Mouse (Mus musculus): ENCODE data around the gene Fscn1.

Fscn1 gene

DNA sequence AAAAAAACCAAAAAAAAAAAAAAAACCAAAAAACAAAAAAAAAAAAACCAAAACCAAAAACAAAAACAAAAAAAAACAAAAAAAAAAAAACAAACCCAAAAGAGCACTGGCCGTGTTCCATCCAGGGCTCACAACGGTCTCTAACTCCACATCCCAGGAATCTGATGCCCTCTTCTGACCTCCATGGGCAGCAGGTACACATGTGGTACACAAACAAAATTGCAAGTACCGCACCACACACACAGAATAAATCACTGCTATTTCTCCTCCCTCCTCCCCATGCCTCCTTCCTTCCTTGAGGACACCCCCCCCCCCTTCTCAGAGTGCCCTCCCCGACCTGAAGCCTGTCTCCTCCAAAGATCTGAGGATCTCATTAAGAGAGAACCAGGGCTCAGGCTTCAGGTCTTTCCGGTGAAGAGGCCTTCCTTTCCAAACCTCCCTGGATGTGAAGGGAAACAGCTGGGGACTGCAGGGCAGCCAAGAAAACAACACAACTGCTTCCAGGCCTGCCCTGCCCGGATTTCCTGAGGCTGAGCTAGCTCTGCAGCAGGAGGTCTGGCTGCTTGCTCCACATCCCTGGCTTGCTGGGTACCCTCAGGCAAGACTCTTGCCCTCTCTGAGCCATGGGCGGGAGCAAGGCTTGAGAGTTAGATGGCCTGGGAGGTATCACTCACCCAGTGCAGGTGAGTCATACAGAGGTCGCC, 15.0 kb upstream of the Fscn1 start:
- H3K36me3 ChIP-seq (ENCODE audit: insufficient read depth, low read length) = no peaks in the 10 kb centered on the region
- TF ChIP-seq CTCF (conservative IDR thresholded peaks at IDR 0.05; ENCODE audit: low read length) = no peak
- TF ChIP-seq POU5F1 (IDR thresholded peaks at IDR 0.05; ENCODE audit: borderline replicate concordance, low read length) = no peak
- no peak for TF ChIP-seq NANOG (IDR thresholded peaks at IDR 0.05; ENCODE audit: borderline replicate concordance, low read length)
- H3K27me3 ChIP-seq (ENCODE audit: insufficient read depth, low read length) = no peaks in the 10 kb centered on the region
- no peaks in the 10 kb centered on the region for H3K9me3 ChIP-seq (ENCODE audit: low read length)
- H3K4me3 ChIP-seq (replicated peaks; ENCODE audit: low read length) = no peak overlapping the region
- H3K4me1 ChIP-seq (replicated peaks; ENCODE audit: low read depth, low read length) = peaks cover 46% of the 10 kb centered on the region

DNA sequence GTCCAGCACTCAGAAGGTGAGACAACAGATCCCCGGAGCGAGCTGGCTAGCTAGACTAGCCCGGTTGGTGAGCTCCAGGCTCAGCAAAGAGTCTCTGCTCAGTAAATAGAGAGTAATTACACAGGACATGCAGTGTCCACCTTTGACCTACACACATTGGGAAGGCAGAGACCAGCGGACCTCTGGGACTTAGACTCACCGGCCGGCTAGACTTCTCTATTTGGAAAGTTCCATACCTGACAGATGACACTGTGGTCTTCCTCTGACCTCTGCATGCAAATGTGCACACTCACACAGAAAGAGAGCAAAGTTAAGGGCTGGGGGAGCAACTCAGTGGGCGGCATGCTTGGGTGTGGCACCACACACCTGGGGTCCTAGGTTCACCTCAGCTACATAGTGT, 12.7 kb upstream of the Fscn1 start:
- no peak for TF ChIP-seq NANOG (IDR thresholded peaks at IDR 0.05; ENCODE audit: borderline replicate concordance, low read length)
- TF ChIP-seq CTCF (conservative IDR thresholded peaks at IDR 0.05; ENCODE audit: low read length) = no peak
- TF ChIP-seq POU5F1 (IDR thresholded peaks at IDR 0.05; ENCODE audit: borderline replicate concordance, low read length) = no peak
- no peaks in the 10 kb centered on the region for H3K36me3 ChIP-seq (ENCODE audit: insufficient read depth, low read length)
- peaks cover 57% of the 10 kb centered on the region for H3K4me1 ChIP-seq (replicated peaks; ENCODE audit: low read depth, low read length)

DNA sequence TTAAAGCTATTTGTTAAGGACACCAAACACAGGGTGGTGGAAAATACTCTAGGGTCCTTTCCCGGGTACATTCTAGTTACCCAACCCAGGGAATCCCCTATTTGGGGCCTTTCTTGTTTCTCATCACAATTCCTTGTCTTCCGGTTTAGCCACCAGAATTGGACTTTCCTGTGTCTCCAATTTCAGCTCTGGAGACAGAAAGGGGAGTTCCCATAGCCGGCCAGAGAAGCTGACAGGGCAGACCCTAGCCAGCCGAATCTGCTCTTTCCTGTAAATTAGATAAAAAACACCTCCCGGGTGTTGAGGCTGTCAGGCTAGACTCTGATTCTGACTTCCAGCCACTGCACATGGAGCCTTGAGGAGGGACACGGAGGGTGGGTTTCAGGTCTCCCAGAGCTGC, 10.6 kb upstream of the Fscn1 start:
- H3K4me3 ChIP-seq (replicated peaks; ENCODE audit: low read length) = no peak overlapping the region
- peaks cover 67% of the 10 kb centered on the region for H3K4me1 ChIP-seq (replicated peaks; ENCODE audit: low read depth, low read length)
- no peaks in the 10 kb centered on the region for H3K27me3 ChIP-seq (ENCODE audit: insufficient read depth, low read length)
- TF ChIP-seq CTCF (conservative IDR thresholded peaks at IDR 0.05; ENCODE audit: low read length) = no peak
- no peak for TF ChIP-seq POU5F1 (IDR thresholded peaks at IDR 0.05; ENCODE audit: borderline replicate concordance, low read length)
- no peak for TF ChIP-seq NANOG (IDR thresholded peaks at IDR 0.05; ENCODE audit: borderline replicate concordance, low read length)
- no peaks in the 10 kb centered on the region for H3K36me3 ChIP-seq (ENCODE audit: insufficient read depth, low read length)
- no peaks in the 10 kb centered on the region for H3K9me3 ChIP-seq (ENCODE audit: low read length)

More for the DNA sequence above, 12.7 kb upstream of the Fscn1 start:
- Histone ChIP-seq H3K9me3 (ENCODE audit: low read length) (no peaks in the 10 kb centered on the region), H3K4me3 (replicated peaks; ENCODE audit: low read length) (no peak overlapping the region), H3K27me3 (ENCODE audit: insufficient read depth, low read length) (no peaks in the 10 kb centered on the region)

DNA sequence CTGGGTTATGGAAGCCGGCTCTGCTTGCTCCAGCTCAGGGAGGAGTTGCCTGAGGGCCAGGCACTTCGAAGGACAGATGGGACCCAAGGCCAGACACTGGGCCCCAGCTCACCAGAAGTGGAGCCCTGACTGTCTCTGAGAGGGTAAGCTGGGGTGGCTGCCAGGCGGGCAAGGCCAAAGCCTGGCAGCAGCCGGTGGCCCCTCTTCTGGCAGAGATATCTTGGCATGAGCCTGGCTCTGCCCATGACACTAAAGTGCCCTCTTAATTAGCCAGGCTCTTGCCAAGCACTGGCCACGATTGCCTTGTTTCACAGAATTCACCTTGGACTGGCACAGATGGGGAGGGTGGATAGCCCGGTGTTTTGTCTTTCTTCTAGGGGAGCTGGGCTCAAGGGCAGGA, 9.7 kb upstream of the Fscn1 start:
- Histone ChIP-seq H3K9me3 (ENCODE audit: low read length) (no peaks in the 10 kb centered on the region), H3K27me3 (ENCODE audit: insufficient read depth, low read length) (no peaks in the 10 kb centered on the region), H3K4me1 (replicated peaks; ENCODE audit: low read depth, low read length) (peaks cover 69% of the 10 kb centered on the region), H3K36me3 (ENCODE audit: insufficient read depth, low read length) (no peaks in the 10 kb centered on the region), H3K4me3 (replicated peaks; ENCODE audit: low read length) (no peak overlapping the region)
- TF ChIP-seq CTCF (conservative IDR thresholded peaks at IDR 0.05; ENCODE audit: low read length) (no peak), POU5F1 (IDR thresholded peaks at IDR 0.05; ENCODE audit: borderline replicate concordance, low read length) (no peak), NANOG (IDR thresholded peaks at IDR 0.05; ENCODE audit: borderline replicate concordance, low read length) (no peak)

DNA sequence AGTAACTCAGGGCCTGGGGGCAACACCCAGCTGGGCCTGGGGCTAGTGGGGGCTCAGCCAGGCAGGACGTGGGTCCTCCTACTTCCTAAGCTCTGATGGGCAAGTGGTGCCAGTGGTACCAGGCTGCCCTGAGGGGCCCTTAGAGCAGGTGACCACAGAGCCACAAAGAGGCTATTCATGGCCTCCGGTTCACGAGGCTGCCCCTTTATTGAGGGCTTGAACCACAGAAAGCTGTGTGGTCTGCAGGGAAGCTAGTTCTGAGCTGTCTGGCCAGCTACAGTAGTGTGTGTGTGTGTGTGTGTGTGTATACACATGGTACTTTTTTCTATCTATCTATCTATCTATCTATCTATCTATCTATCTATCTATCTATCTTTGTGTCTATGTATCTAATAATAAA, 6.5 kb upstream of the Fscn1 start:
- H3K4me3 ChIP-seq (replicated peaks; ENCODE audit: low read length) = no peak overlapping the region
- no peak for TF ChIP-seq POU5F1 (IDR thresholded peaks at IDR 0.05; ENCODE audit: borderline replicate concordance, low read length)
- no peak for TF ChIP-seq NANOG (IDR thresholded peaks at IDR 0.05; ENCODE audit: borderline replicate concordance, low read length)
- TF ChIP-seq CTCF (conservative IDR thresholded peaks at IDR 0.05; ENCODE audit: low read length) = no peak
- peaks cover 81% of the 10 kb centered on the region for H3K4me1 ChIP-seq (replicated peaks; ENCODE audit: low read depth, low read length)
- 0 out of 2 replicates have a peak, but pooled peaks cover 3% of the 10 kb centered on the region for H3K27me3 ChIP-seq (ENCODE audit: insufficient read depth, low read length)
- H3K36me3 ChIP-seq (ENCODE audit: insufficient read depth, low read length) = no peaks in the 10 kb centered on the region
- H3K9me3 ChIP-seq (ENCODE audit: low read length) = no peaks in the 10 kb centered on the region

DNA sequence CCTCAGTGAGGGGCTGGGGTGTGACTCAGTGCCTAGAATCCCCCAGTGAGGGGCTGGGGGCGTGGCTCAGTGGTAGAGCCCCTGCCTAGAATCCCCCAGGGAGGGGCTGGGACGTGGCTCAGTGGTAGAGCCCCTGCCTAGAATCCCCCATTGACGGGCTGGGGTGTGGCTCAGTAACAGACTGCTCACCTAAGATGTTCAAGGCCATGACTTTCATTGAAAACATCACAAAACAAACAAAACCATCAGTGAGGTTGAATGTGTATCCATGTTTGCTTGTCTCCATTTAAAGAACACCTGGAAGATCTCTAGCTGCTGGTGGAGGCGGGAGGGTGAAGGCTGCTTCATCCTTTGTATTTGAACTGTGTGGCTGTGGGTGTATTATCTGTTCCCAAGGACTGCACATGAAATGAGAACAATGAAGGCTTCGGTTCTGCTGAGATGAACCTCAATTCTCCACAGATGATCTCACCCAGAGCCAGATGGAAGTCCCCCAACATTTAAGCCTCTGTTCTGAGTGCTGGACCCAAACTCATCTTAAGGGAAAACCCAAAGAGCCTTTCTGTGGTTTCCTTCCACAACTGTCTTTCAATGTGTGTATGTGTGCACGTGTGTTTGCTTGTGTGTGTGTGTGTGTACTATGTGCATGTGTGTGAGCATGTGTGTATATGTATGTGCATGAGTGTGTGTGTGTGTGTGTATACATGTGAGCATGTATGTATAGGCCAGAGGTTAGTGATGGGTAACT, 3.0 kb upstream of the Fscn1 start:
- H3K36me3 ChIP-seq (ENCODE audit: insufficient read depth, low read length) = no peaks in the 10 kb centered on the region
- peaks cover 74% of the 10 kb centered on the region for H3K4me1 ChIP-seq (replicated peaks; ENCODE audit: low read depth, low read length)
- H3K4me3 ChIP-seq (replicated peaks; ENCODE audit: low read length) = no peak overlapping the region
- peaks cover 12% of the 10 kb centered on the region for H3K27me3 ChIP-seq (ENCODE audit: insufficient read depth, low read length)
- no peaks in the 10 kb centered on the region for H3K9me3 ChIP-seq (ENCODE audit: low read length)
- TF ChIP-seq NANOG (IDR thresholded peaks at IDR 0.05; ENCODE audit: borderline replicate concordance, low read length) (peak; percentile 98), CTCF (conservative IDR thresholded peaks at IDR 0.05; ENCODE audit: low read length) (no peak)

DNA sequence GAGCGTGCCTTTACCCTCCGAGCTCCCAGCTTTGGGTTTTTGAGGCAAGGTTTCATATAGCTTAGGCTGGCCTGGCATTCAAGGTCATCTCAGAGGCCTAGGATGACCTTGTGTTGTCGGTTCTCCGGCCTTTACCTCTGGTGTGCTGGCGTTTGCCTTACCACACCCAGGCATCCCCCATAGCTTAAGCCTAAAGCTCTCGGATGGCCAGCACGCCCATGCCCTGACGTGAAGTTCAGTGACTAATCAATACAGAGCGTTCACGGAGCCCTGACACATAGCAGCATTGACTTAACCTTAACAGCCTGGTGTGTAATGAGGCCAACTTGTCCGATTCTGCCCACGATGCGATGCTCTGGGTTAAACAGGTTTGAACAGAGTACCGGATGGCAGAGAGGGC, 1.7 kb upstream of the Fscn1 start:
- H3K36me3 ChIP-seq (ENCODE audit: insufficient read depth, low read length) = peaks cover 6% of the 10 kb centered on the region; the same call in 1 of the 2 replicates
- H3K9me3 ChIP-seq (ENCODE audit: low read length) = no peaks in the 10 kb centered on the region
- peak overlapping the region; percentile 92 for H3K4me3 ChIP-seq (replicated peaks; ENCODE audit: low read length)
- peaks cover 75% of the 10 kb centered on the region for H3K4me1 ChIP-seq (replicated peaks; ENCODE audit: low read depth, low read length)
- no peak for TF ChIP-seq NANOG (IDR thresholded peaks at IDR 0.05; ENCODE audit: borderline replicate concordance, low read length)
- H3K27me3 ChIP-seq (ENCODE audit: insufficient read depth, low read length) = peaks cover 12% of the 10 kb centered on the region

DNA sequence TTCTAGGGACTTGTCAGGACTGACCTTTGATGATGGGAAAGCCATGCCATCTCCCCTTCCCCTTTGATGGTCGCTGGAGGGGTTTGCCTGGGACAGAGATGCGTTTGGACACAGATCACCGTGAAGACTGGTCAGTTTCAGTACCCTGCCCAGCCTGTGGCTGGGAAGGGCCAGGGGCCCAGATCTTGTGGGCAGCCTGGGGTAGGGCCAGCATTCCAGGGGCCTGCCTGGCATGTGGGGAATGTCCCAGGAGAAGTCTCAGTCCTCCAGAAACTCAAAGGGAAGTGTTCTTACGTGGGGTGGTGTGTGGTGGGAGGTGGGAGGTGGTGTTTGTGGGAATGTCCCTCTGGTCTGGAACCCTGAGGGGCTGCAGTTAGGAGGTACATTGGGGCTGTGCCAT, 987 bp upstream of the Fscn1 start:
- peaks cover 12% of the 10 kb centered on the region for H3K27me3 ChIP-seq (ENCODE audit: insufficient read depth, low read length)
- peak overlapping the region; percentile 92 for H3K4me3 ChIP-seq (replicated peaks; ENCODE audit: low read length)
- peaks cover 6% of the 10 kb centered on the region; the same call in 1 of the 2 replicates for H3K36me3 ChIP-seq (ENCODE audit: insufficient read depth, low read length)
- H3K9me3 ChIP-seq (ENCODE audit: low read length) = no peaks in the 10 kb centered on the region
- TF ChIP-seq CTCF (conservative IDR thresholded peaks at IDR 0.05; ENCODE audit: low read length) = no peak
- TF ChIP-seq NANOG (IDR thresholded peaks at IDR 0.05; ENCODE audit: borderline replicate concordance, low read length) = no peak
- no peak for TF ChIP-seq POU5F1 (IDR thresholded peaks at IDR 0.05; ENCODE audit: borderline replicate concordance, low read length)
- peaks cover 76% of the 10 kb centered on the region for H3K4me1 ChIP-seq (replicated peaks; ENCODE audit: low read depth, low read length)
